Mouse (Mus musculus) stomach, embryonic 15.5 days (tissue): ENCODE measurements around the gene Reg4. TPM values are rescaled to one million over a fixed set of nuclear protein-coding genes. Genes with fewer than 3 reads are reported as not detected.

Source experiments
- ATAC-seq: fragments of 200-750 bp; cut with Nextera tagmentation; 2 replicates; pipeline ENCODE4 v1.8.0; 2017; ENCODE audit warnings: low read depth, moderate number of reproducible peaks, moderate TSS enrichment; ENCODE audit not compliant: insufficient read depth, low FRiP score
- H3K27ac ChIP-seq: fragments of 300-500 bp; sonication (generic); 2 replicates; pipeline ENCODE4 v1.5.1; 2015; ENCODE audit warnings: mild to moderate bottlenecking, inconsistent platforms
- H3K27me3 ChIP-seq: fragments of 300-500 bp; sonication (generic); replicated peaks from 2 replicates; pipeline ENCODE4 v1.6.1; 2015; ENCODE audit warnings: inconsistent platforms
- H3K36me3 ChIP-seq: fragments of 300-500 bp; sonication (generic); 2 replicates; pipeline ENCODE4 v1.6.1; 2015; ENCODE audit warnings: inconsistent platforms
- H3K4me1 ChIP-seq: fragments of 300-500 bp; sonication (generic); 2 replicates; pipeline ENCODE4 v1.6.1; 2015; ENCODE audit warnings: inconsistent platforms
- H3K4me2 ChIP-seq: fragments of 300-500 bp; sonication (generic); 2 replicates; pipeline ENCODE4 v1.6.1; 2015; ENCODE audit warnings: mild to moderate bottlenecking, inconsistent platforms
- H3K4me3 ChIP-seq: fragments of 300-500 bp; sonication (generic); replicated peaks from 2 replicates; pipeline ENCODE4 v1.5.1; 2015; ENCODE audit warnings: inconsistent platforms
- H3K9ac ChIP-seq: fragments of 300-500 bp; sonication (generic); 2 replicates; pipeline ENCODE4 v1.6.1; 2015; ENCODE audit warnings: inconsistent platforms
- H3K9me3 ChIP-seq: fragments of 300-500 bp; sonication (generic); 2 replicates; pipeline ENCODE4 v1.6.1; 2016; ENCODE audit warnings: inconsistent platforms
- WGBS: fragments of 180-500 bp; shearing (Covaris S2); methylation state at CpG from one replicate; pipeline ENCODE4 v1.1.7; 2015; 5-methylcytosine and 5-hydroxymethylcytosine counted together
- polyA plus RNA-seq: library from polyadenylated mRNA; unstranded; fragments of >200 nt; fragmentation: Nextera tagmentation; extraction: Ambion mirVana; gene quantifications from 2 replicates; pipeline ENCODE4 v1.2.1, GENCODE M21; 2015

Gene Reg4
- polyA plus RNA-seq, 1 experiment from 2014 or later: 1.3 TPM

GRCm38 (mm10) chr3:98259271-98259751 is 37.4 kb downstream of the Reg4 start:
- peak overlapping the region; percentile 33; the same call in 1 of the 2 replicates for H3K27ac ChIP-seq
- H3K9me3 ChIP-seq: no peaks in the 10 kb centered on the region
- 0 out of 2 replicates have a peak, but pooled peaks cover 5% of the 10 kb centered on the region for H3K4me1 ChIP-seq
- H3K4me2 ChIP-seq: no peak overlapping the region
- H3K27me3 ChIP-seq: no peaks in the 10 kb centered on the region
- H3K36me3 ChIP-seq: no peaks in the 10 kb centered on the region
- WGBS: 80% methylated on average over 5 of the region's 5 CpGs
- no peak overlapping the region for H3K4me3 ChIP-seq
- ATAC-seq: no peak
- H3K9ac ChIP-seq: no peak overlapping the region

GRCm38 (mm10) chr3:98260534-98260933 is 38.6 kb downstream of the Reg4 start:
- Histone ChIP-seq H3K9ac (no peak overlapping the region), H3K36me3 (no peaks in the 10 kb centered on the region), H3K27ac (no peak overlapping the region), H3K4me1 (0 out of 2 replicates have a peak, but pooled peaks cover 5% of the 10 kb centered on the region), H3K4me3 (no peak overlapping the region), H3K4me2 (no peak overlapping the region), H3K9me3 (no peaks in the 10 kb centered on the region), H3K27me3 (no peaks in the 10 kb centered on the region)
- 64% methylated on average over 3 of the region's 3 CpGs for WGBS
- ATAC-seq: no peak

GRCm38 (mm10) chr3:98261415-98261814 is 39.5 kb downstream of the Reg4 start:
- H3K4me3 ChIP-seq: no peak overlapping the region
- no peaks in the 10 kb centered on the region for H3K36me3 ChIP-seq
- WGBS: 63% methylated on average over 4 of the region's 4 CpGs
- no peak overlapping the region for H3K9ac ChIP-seq
- H3K9me3 ChIP-seq: no peaks in the 10 kb centered on the region
- H3K4me1 ChIP-seq: 0 out of 2 replicates have a peak, but pooled peaks cover 5% of the 10 kb centered on the region
- ATAC-seq: peak; percentile 75; the same call in 1 of the 2 replicates
- H3K4me2 ChIP-seq: no peak overlapping the region
- H3K27me3 ChIP-seq: no peaks in the 10 kb centered on the region
- H3K27ac ChIP-seq: peak overlapping the region; percentile 45

GRCm38 (mm10) chr3:98262133-98262532 is 40.2 kb downstream of the Reg4 start:
- peak; percentile 56; the same call in 1 of the 2 replicates for ATAC-seq
- H3K4me3 ChIP-seq: no peak overlapping the region
- H3K36me3 ChIP-seq: no peaks in the 10 kb centered on the region
- no peaks in the 10 kb centered on the region for H3K9me3 ChIP-seq
- H3K4me2 ChIP-seq: no peak overlapping the region
- 79% methylated on average over 2 of the region's 2 CpGs for WGBS
- H3K27ac ChIP-seq: no peak overlapping the region; the same call in 1 of the 2 replicates
- H3K9ac ChIP-seq: no peak overlapping the region
- peaks cover 6% of the 10 kb centered on the region; the same call in 1 of the 2 replicates for H3K4me1 ChIP-seq
- no peaks in the 10 kb centered on the region for H3K27me3 ChIP-seq

GRCm38 (mm10) chr3:98267249-98267651 is 45.3 kb downstream of the Reg4 start:
- Histone ChIP-seq H3K27ac (peak overlapping the region; percentile 65), H3K27me3 (no peaks in the 10 kb centered on the region), H3K9me3 (no peaks in the 10 kb centered on the region), H3K4me3 (no peak overlapping the region), H3K4me2 (0 out of 2 replicates have a peak overlapping the region, but pooled peaks have one; percentile 6), H3K9ac (no peak overlapping the region), H3K36me3 (no peaks in the 10 kb centered on the region), H3K4me1 (peaks cover 4% of the 10 kb centered on the region; the same call in 1 of the 2 replicates)
- ATAC-seq: peak; percentile 86
- WGBS: 22% methylated on average over 6 of the region's 6 CpGs

- no peaks in the 10 kb centered on the region for H3K36me3 ChIP-seq
- no peak overlapping the region for H3K4me3 ChIP-seq
- no peaks in the 10 kb centered on the region for H3K27me3 ChIP-seq
- 58% methylated on average over 11 of the region's 11 CpGs for WGBS
- no peaks in the 10 kb centered on the region for H3K9me3 ChIP-seq
- peak; percentile 63; the same call in 1 of the 2 replicates for ATAC-seq
- peak overlapping the region; percentile 16; the same call in 1 of the 2 replicates for H3K27ac ChIP-seq
- no peak overlapping the region for H3K4me2 ChIP-seq
- 0 out of 2 replicates have a peak, but pooled peaks cover 7% of the 10 kb centered on the region for H3K4me1 ChIP-seq
- H3K9ac ChIP-seq: no peak overlapping the region
Measured at GRCm38 (mm10) chr3:98273623-98274398, 51.9 kb downstream of the Reg4 start.

- Histone ChIP-seq H3K4me3 (no peak overlapping the region), H3K4me2 (no peak overlapping the region), H3K9me3 (no peaks in the 10 kb centered on the region), H3K9ac (no peak overlapping the region), H3K36me3 (no peaks in the 10 kb centered on the region), H3K4me1 (peaks cover 8% of the 10 kb centered on the region), H3K27ac (peak overlapping the region; percentile 46; the same call in 1 of the 2 replicates), H3K27me3 (no peaks in the 10 kb centered on the region)
- ATAC-seq: no peak
- 48% methylated on average over 4 of the region's 4 CpGs for WGBS
Measured at GRCm38 (mm10) chr3:98279682-98280081, 57.7 kb downstream of the Reg4 start.

- no peak within 1 kb of the TSS for H3K9ac ChIP-seq
- peak within 1 kb of the TSS; percentile 53 for H3K27ac ChIP-seq
- H3K9me3 ChIP-seq: no peaks in the 10 kb centered on the region
- peak within 1 kb of the TSS; percentile 32 for H3K4me3 ChIP-seq
- no peaks in the 10 kb centered on the region for H3K36me3 ChIP-seq
- ATAC-seq: peak; percentile 85
- H3K4me2 ChIP-seq: peak within 1 kb of the TSS; percentile 46
- no peaks in the 10 kb centered on the region for H3K27me3 ChIP-seq
- H3K4me1 ChIP-seq: peaks cover 8% of the 10 kb centered on the region
- WGBS: 45% methylated on average over 14 of the region's 14 CpGs
Measured at GRCm38 (mm10) chr3:98280204-98280932, 58.4 kb downstream of the Reg4 start, which contains the start of gene Hmgcs2. TSS of gene Hmgcs2 (plus strand) at chr3:98280435.

GRCm38 (mm10) chr3:98280933-98281678 is 59.1 kb downstream of the Reg4 start:
- Histone ChIP-seq H3K36me3 (no peaks in the 10 kb centered on the region), H3K4me2 (peak overlapping the region; percentile 46), H3K4me3 (peak overlapping the region; percentile 32), H3K4me1 (peaks cover 8% of the 10 kb centered on the region), H3K9me3 (no peaks in the 10 kb centered on the region), H3K9ac (no peak overlapping the region), H3K27me3 (no peaks in the 10 kb centered on the region), H3K27ac (peak overlapping the region; percentile 53)
- peak; percentile 53; the same call in 1 of the 2 replicates for ATAC-seq
- WGBS: 25% methylated on average over 12 of the region's 12 CpGs

- no peak overlapping the region for H3K4me3 ChIP-seq
- no peak overlapping the region for H3K27ac ChIP-seq
- H3K9me3 ChIP-seq: no peaks in the 10 kb centered on the region
- no peaks in the 10 kb centered on the region for H3K36me3 ChIP-seq
- H3K4me2 ChIP-seq: no peak overlapping the region
- no peak overlapping the region for H3K9ac ChIP-seq
- 93% methylated on average over 8 of the region's 8 CpGs for WGBS
- peaks cover 8% of the 10 kb centered on the region for H3K4me1 ChIP-seq
- ATAC-seq: no peak
- H3K27me3 ChIP-seq: no peaks in the 10 kb centered on the region
Measured at GRCm38 (mm10) chr3:98282422-98282821, 60.5 kb downstream of the Reg4 start.

- Histone ChIP-seq H3K4me2 (no peak overlapping the region), H3K36me3 (no peaks in the 10 kb centered on the region), H3K4me1 (peaks cover 8% of the 10 kb centered on the region), H3K9ac (no peak overlapping the region), H3K27me3 (no peaks in the 10 kb centered on the region), H3K4me3 (no peak overlapping the region), H3K9me3 (no peaks in the 10 kb centered on the region), H3K27ac (no peak overlapping the region)
- 87% methylated on average over 5 of the region's 5 CpGs for WGBS
- ATAC-seq: no peak
Measured at GRCm38 (mm10) chr3:98283205-98283604, 61.2 kb downstream of the Reg4 start.
